Mouse (Mus musculus): ENCODE measurements at regions not wholly inside any gene's neighbourhood (a gene's known extent, or its start where the extent isn't known, plus 50 kb on each side); places are given as distances from the start of the nearest gene placed in this dataset.
"Not testable (repeated sequence)": the region's sequence is repeated elsewhere in the genome, so short reads cannot be mapped to it uniquely, and the experiment has no call there.

DNA sequence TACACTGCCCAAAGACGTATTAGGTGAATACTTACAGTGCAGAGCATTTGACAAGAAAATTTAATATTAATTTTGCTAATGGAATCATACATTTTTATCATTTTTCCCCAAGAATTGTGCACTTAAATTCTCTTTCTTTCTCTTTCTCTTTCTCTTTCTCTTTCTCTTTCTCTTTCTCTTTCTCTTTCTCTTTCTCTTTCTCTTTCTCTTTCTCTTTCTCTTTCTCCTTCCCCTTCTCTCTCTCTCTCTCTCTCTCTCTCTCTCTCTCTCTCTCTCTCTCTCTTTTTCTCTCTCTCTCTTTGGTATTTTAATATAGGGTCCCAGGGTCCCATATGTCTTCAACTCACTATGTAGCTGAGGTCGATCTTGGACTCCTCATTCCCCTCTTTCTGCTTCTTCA is 107.3 kb upstream of the Akr1e1 start:
- TF ChIP-seq CTCF (IDR thresholded peaks at IDR 0.05; ENCODE audit: low read depth, low read length); GATA1 (IDR thresholded peaks at IDR 0.05; ENCODE audit: borderline replicate concordance, low read length); POLR2AphosphoS5 (IDR thresholded peaks at IDR 0.05; ENCODE audit: insufficient replicate concordance, low read depth, low read length); TAL1 (conservative IDR thresholded peaks at IDR 0.05; ENCODE audit: low read depth, low read length); GATA2 (IDR thresholded peaks at IDR 0.05; ENCODE audit: borderline replicate concordance, low read depth, low read length): not testable (repeated sequence)
